Mouse (Mus musculus) ovary, postnatal 10 days (tissue): Measurements from ENCODE around the gene Wdr44.

Experiments
- DNase-seq: peaks from one replicate; pipeline ENCODE4 v3.0.0; 2022; ENCODE audit warnings: low spot score

Wdr44 gene

GRCm38 (mm10) chrX:23840921-23841320, 148.1 kb downstream of the Wdr44 start:
- DNase-seq: no peak
